Mouse (Mus musculus) T-helper 2 cell (primary cell): ENCODE measurements around the gene Cdca7l.

Source experiments
- in situ Hi-C: fragments of 300-600 bp; cut with MboI, MseI; formaldehyde crosslinking; loops from one replicate; pipeline ENCODE4 v1.15.1; 2025; ENCODE audit warnings: high pct_unique_total_duplicates

Cdca7l gene

DNA sequence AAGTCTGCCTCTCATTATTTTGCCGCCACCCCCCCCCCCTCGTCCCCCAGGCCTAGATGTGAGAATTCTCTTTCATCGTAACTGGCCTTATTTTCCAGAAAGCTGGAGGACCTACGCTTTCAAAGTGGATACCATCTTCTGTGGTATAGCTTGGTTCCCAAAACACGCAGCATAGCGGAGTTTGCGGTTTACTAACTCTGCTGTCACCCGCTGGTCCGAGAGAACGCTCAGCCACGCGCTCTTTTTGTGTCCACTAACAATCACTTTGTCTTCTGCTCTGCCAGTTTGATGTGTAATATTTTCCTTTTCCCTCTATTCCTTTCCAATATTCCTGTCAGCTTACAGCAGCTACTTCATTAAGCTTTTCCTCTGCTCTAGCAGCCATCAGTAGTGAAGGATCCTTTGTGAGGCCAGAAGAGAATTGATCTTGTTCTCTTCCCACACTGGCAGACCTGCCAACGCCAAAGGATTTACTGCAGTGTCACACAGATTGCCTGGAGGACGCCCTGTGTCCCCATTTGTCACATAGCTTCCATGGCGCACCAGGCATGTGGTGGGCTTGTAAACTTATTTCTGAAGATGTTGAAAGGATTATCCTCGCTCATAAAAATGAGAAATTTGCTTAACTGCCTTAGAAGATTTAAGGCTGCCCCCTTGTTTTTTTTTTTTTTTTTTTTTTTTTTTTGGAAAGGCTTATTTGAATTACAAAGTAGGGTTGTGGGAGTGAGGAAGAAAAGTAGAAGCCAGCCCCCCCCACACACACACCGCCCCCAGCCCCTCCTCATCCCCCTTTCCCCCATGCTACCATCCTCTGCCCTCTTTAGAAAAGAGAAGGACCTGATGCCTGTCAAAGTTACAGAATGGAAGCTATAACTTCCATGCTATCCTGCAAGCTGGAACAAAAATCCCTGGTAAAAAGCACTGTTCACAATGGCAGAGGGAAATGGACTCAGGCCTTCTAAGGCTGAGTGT is 4.6 kb downstream of the Cdca7l start:
- in situ Hi-C loops: no loop called here

GRCm38 (mm10) chr12:117809327-117810017 is 5.4 kb downstream of the Cdca7l start:
- in situ Hi-C loops: no loop called here

DNA sequence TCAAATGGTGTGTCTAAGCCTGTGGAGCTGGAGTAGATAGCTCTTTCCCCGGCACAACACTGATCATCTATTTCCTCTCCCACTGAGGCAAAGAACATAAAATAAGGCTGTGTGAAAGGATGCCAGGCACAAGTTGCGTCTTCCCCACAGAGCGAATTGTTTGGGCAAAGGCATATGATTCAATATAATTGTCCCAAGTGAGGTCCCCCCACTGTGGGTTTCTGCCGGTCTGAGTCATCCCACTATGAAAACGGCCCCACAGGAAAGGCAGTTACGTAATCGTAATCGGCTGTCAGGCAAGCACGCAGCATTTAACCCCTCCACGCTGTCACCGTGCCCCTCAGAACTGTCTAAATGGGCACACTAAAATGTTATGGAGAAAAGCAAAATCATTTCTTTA is 6.0 kb downstream of the Cdca7l start:
- in situ Hi-C loops: no loop called here

GRCm38 (mm10) chr12:117820138-117820858 is 16.2 kb downstream of the Cdca7l start:
- in situ Hi-C loops: no loop called here

DNA sequence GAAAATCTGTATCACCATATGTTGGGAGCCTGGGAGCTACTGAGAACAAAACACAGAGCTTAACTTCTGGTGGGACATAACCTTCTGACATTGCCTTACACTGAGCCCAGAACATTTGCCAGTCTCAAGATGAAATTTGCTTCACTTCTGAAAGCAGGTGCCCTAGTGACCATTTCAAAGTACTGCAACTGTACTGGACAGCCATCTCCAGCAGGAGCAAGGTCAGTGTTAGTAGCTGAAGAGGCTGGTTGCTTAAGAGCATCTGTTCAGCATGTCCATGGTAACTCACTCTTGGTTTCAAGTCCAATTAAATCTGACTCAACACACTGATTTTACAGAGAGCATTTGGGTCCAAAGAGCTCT is 16.8 kb downstream of the Cdca7l start:
- in situ Hi-C loops: no loop called here

GRCm38 (mm10) chr12:117821394-117821793 is 17.3 kb downstream of the Cdca7l start:
- in situ Hi-C loops: no loop called here

DNA sequence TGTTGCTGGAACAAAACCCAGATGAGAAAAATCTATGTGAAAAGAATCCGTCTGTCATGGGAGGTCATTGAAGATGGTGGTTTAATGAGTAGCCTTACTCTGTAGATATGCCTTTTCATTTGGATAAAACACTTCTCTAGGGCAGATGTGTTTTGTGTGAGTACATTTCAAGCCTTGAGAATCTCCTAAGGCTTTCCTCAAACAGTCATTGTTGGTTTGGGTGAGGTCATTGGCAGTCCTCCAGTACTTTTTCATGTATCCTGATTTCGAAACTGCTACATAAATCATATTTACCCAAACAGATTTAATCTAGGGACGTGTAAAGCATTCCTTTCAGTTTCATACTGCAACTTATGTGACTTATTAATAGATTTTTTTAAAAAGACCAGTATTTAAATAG is 24.3 kb downstream of the Cdca7l start:
- in situ Hi-C loops: no loop called here

DNA sequence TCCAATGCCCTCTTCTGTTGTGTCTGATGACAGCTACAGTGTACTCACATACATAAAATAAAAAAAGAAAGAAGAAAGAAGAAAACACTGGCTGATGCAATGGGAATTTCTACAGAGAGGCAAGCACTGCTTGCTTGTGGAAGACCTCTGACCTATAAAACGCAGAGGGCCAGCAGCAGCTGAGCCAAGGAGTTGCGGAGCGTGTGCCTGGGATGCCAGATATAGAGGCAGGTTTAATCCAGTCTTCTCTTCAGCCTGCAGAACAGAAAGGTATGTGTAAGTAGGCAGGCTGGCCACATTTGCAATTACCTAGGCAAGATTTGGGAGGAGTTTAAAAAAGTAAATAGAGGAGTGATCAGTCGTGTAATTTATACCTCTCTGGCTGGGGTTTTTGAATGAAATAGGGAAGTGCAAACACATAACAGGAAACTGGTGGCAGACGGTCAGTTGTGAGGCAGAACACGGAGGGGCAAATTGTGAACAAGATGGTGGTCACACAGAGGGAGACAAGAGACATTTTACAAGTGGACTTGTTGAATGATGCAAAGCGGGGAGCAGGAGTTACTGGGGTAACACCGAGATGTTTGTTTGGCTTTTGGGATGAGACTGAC is 27.4 kb downstream of the Cdca7l start:
- in situ Hi-C loops: loop anchor here (5.0 kb wide), 1 partner anchor 1016 kb away; the partner anchor contains the start of gene Sp8

GRCm38 (mm10) chr12:117832190-117832589 is 28.1 kb downstream of the Cdca7l start:
- in situ Hi-C loops: loop anchor here (5.0 kb wide), 1 partner anchor 1015 kb away; the partner anchor contains the start of gene Sp8

DNA sequence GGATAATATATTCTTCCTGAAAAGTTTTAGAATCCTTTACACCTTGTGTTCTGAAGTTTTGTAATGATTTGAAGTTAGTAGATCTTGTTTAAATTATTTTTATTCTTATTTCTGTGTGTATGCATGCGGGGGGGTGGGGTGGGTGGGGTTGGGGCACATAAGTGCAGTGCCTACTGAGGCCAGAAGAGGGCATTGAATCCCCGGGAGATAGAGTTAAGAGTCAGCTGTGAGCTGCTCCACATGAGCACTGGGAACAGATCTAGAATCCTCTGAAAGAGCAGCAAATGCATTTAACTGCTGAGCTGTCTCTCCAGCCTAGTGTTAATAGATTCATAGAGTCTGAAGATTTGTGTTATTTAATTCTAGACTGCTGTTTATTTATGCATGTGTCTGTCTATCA is 30.6 kb downstream of the Cdca7l start:
- in situ Hi-C loops: loop anchor here (5.0 kb wide), 1 partner anchor 1013 kb away; the partner anchor contains the start of gene Sp8

GRCm38 (mm10) chr12:117835371-117835770 is 31.3 kb downstream of the Cdca7l start:
- in situ Hi-C loops: no loop called here

GRCm38 (mm10) chr12:117837376-117837775 is 33.3 kb downstream of the Cdca7l start:
- in situ Hi-C loops: no loop called here

- in situ Hi-C loops: no loop called here
Observed at GRCm38 (mm10) chr12:117840705-117841104, 36.6 kb downstream of the Cdca7l start.

DNA sequence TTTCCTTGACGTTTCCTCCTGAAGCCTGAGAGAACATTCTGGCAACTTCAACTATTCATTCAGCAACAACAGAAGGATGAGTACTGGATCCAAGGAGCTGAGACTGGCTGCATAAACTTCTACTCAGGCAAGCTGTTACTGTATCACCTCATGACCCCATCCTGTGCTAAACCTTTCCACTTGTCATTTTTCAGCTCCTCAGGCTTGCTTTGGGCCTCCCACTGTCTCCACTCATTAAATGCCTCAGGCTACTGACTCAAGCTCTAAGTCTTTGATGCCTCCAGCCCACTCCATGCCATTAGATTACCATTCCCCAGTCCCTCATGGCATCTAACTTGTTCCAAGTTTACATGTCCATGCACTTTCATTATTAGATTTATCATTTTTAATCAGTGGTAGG is 38.6 kb downstream of the Cdca7l start:
- in situ Hi-C loops: no loop called here

GRCm38 (mm10) chr12:117843302-117844074 is 39.4 kb downstream of the Cdca7l start:
- in situ Hi-C loops: no loop called here

DNA sequence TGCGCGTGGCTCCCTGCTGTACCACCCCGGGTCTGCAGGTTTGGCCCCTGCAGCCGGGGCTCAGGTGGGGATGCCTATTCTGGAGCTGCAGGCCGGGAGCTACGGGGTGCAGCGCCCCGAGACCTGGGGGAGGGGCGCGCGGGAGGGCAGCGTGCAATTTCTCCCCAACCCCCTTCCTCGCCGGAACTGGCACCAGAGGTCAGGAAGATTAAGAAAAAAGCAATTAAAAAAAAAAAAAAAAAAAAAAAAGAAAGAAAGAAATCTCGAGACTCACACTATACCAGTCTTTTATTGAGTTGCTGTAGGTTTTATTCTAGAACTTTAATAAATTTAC is 40.0 kb downstream of the Cdca7l start:
- in situ Hi-C loops: no loop called here

DNA sequence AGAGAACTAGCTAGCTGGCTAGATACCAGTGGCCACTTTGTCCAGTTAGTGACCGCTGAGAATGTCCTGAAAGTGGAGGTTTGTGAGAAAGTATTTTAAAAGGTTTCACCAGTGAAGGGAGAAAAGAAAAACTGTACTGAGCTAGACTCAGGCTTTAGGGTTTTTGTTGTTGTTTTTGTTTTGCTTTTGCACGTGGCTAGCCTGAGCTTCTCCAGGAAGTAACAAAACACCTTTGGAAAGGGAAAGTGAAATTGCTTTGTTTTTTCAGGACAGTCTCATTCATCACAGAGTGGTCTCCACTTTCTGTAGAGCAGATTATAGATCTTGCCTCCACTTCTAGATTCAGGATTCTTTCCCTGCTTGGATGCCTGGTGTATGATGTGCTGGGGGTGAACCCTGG is 40.8 kb downstream of the Cdca7l start:
- in situ Hi-C loops: no loop called here

DNA sequence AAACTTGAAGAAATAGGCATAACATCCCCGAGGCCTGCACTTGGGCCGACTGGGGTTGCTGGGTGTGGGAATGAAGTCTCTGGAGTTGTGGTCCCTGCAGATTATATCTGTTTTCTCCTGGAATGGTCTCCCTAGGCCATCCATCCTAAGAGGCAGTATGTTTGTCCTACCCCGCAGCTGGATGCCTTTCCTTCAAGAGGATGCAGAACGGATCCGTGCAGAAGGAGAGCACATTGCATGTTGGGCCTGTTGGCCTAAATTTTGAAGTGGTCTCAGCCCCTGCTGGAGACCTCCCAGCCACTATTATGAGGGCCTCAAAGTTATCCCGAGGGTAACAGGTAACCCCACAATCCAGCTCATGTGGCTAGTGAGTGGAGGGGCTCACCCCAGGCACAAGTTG is 44.5 kb downstream of the Cdca7l start:
- in situ Hi-C loops: no loop called here

DNA sequence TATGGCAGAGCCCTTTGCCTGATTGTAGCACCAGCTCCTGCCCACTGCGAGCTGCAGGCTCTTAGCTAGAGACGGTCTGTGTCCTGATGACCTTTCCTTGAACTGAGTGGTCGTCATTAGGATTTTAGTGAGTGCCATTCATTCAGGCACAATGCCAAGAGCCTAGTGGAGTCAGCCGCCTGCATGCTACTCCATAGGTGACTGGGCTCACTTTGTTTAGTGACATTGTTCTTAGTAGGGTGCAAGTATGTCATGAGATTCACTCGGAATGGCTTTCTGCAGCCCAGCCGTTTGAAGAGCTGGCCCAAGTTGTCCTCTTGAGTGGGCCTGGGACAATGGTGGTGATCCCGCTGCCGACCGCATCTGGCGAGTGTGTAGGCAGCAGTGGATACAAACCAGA is 46.4 kb downstream of the Cdca7l start:
- in situ Hi-C loops: no loop called here

DNA sequence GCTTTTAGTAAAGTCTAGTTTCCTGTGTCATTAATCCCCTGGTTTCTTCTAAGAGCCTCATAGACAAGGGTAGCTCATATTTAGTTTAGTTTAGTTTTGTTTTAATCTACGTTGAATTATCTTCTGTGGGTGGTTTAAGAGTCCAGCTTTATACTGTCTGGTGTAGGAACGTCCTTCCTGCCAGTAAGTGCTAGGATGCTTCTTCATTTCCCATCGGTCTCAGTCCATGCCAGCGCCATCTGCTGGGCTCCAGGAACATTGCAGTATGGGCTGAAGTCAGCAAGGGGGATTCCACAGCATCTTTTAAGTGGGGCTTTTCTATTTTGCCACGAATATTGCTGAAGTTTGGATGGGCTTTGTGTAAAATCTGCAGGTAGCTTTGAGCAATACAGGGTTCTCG is 49.2 kb downstream of the Cdca7l start:
- in situ Hi-C loops: no loop called here

GRCm38 (mm10) chr12:117857023-117857422 is 52.9 kb downstream of the Cdca7l start:
- in situ Hi-C loops: no loop called here
